Mouse (Mus musculus) thymus, postnatal 25 days (tissue): Measurements from ENCODE around the gene Ndufc1.
"Not testable (repeated sequence)": the region's sequence is repeated elsewhere in the genome, so short reads cannot be mapped to it uniquely, and the experiment has no call there.

Source experiments
- DNase-seq: peaks from one replicate; pipeline ENCODE4 v3.0.0; 2022

The Ndufc1 gene

DNA sequence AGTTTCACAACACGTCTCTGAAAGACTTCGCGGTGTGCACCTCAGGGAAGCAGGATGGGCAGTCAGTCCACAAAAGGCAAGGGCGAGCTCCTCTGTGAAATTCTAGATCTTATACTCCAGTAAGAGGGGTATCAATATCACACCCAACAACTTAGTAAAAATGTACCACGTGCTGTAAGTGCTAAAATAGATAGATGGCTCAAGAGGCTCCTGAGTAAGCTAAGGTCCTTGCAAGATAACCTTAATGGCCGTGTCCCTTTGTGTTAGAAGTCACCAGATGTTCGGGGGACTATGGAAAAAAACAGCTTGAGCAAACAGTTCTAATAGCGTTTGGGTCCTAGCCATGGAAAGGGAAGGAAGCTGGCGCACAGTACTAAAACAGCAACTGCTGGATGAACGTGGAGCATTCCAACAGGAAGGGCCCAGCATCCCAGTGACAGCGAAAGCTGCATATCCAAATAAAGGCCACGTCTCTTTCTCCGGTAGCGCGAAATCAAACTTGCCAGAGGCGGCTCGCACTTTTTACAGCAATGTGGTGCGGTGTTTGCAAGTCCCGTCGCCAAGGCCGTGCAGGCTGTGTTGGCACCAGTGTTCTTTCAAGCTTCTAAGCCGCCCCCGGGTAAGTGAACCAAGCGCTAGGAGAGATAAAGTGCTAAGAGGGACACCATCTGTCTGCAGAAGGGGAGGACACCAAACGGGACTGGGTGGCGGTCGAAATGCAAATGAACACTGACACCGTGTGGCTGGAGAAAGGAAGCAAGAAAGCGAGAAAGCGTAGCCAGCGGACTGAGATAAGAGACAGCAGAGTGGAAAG lies 43.9 kb downstream of the Ndufc1 start:
- DNase-seq, result peak; percentile 80

DNA sequence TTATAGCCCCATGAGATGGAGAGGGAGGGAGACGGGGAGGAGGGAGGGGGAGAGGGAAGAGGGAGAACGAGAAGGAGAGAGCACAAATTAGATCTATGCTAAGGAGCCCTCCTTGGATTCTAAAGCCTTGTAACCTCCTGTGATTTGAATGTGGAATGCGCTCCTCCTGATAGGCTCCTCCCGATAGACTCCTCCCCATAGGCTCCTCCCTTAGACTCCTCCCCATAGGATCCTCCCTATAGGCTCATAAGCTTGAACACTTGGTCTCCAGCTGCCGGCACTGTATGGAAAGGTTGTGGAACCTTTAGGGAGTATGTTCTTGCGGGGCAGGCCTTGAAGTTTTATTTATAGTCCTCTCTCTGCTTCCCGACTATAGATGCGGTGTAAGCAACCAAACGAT lies 47.7 kb downstream of the Ndufc1 start:
- no peak for DNase-seq

DNA sequence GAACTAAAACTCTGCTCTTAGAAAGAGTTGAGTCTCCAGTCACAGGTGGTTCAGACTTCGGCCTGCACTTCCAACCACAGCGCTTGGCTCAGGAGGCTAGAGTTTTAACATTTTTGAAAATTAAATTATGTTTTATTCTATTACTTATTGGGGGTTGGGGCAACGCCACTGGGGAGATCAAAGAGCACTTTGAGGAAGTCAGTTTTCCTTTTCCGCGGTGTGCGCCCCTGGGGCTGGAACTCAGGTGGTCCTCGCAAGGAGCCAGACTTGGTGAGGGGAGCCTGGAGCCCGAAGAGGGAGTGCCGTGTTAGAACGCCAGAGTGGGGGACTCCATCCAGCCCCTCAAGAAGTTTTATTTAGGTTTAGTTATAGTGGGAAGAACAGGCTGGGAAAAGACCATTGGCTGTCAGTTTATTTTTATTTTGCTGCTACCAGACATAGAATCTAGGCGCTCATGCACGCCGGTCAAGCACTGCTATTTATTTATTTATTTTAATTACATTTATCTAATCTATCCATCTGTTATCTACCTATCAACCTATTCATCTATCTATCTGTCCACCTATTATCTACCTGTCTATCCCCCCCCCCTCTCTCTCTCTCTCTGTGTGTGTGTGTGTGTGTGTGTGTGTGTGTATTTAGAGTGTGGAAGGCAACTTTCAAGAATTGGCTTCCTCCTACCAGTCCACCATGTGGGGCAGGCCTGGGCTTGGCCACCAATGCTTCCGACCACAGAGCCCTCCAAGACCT lies 49.1 kb downstream of the Ndufc1 start:
- DNase-seq, result no peak

DNA sequence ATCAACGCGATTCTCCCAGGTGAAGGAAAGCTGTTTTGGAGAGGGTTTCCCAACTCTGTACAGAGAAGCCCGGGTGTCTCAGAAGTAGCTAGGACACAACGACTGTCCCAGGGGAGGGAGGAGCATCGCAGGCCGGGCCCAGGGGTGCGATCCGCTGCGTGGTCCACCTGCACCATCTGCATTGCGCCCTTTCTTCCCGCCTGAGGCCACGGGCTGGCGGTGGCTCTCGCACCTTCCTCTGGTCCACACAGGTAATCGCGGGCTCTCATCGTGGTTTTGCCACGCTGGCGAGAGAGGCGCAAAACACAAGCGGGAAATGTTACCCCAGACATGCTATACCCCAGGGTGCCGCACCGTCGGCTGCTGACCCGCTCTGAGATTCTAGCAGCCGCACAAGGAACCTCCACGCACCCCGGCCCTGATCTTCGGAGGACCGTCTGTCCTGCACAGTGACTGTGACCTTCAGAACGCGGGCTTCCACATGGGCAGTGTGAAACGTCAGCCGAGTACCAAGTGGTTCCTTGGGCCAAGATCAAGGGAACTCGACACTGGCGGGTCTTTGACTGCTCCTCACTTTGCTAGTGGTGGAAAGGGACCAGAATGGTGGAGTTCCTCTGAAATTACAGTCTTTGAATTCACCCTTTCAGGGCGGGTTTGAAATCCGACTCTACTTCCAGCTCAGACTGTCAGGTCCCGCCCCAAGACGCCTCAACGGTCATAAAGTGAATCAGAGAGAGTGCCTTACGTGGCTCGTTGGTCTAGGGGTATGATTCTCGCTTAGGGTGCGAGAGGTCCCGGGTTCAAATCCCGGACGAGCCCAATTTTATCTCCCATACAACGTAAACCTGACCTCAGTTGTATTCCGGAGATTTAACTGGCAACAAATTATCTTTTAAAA lies 49.9 kb downstream of the Ndufc1 start:
- peak; percentile 89 for DNase-seq

DNA sequence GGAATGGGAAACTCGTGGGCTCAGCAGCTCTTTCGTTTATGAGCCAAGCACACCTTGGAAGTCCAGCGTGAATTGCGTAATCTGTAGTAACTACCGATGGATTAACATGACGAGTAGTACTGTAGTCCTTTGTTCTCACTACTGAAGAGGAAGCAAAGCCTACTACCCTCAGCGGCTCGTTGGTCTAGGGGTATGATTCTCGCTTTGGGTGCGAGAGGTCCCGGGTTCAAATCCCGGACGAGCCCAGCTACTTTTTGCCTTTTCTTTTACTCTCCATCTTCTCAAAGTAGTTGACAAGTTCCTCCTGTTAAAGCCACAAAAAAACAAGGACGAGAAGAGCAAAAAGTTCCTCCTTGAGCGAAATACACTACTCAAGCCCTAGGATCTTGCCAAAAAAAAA lies 50.6 kb downstream of the Ndufc1 start:
- DNase-seq, result peak; percentile 88

DNA sequence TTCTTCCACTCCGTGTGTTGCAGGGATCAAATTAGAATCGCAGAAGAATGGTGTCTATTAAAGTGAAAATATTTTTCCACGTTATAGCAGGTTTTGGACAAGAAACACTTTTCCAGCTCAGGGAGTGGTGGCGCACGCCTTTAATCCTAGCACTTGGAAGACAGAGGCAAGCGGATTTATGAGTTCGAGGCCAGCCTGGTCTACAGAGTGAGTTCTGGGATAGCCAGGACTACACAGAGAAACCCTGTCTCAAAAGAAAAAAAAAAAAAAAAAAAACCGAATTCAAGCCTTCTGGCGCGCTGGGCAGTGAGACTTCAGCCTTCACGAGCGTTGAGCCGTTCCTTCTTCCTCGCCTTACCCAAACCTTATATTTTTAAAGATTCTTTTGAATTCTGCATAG lies 51.2 kb downstream of the Ndufc1 start:
- DNase-seq, result no peak

DNA sequence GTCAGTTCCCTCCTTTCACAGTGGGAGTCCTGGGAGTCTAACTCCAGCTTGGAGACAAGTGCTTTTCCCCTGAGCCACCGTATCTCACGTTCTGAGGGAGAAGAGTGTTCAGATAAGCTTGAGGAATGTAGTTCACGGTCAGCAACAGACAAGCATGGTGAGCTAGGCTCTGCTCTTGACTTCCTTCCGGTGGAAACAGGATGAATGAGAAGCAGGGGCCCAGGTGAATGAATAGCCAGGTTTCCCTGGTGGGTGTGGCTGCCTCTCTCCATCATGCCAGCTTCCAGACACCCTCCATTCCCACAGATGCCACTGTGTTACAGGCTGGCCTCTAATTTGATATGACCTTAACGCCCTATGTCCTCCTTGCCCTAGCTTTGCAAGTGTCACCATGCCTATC lies 51.7 kb downstream of the Ndufc1 start:
- DNase-seq, result no peak

DNA sequence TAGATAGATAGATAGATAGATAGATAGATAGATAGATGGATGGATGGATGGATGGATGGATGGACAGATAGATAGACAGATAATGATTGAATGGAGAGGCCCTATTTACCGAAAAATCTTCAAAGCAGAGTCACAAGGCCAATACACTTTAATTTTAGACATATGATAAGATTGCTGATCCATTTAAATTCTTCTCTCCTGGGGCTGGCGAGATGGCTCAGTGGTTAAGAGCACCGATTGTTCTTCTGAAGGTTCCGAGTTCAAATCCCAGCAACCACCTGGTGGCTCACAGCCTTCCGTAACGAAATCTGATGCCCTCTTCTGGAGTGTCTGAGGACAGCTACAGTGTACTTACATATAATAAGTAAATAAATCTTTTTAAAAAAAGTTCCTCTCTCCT lies 53.8 kb downstream of the Ndufc1 start:
- DNase-seq, result not testable (repeated sequence)
